Mouse (Mus musculus) forebrain, embryonic 10.5 days (tissue): Measurements from ENCODE around the gene Dnmt1. TPM values are rescaled to one million over a fixed set of nuclear protein-coding genes. Genes with fewer than 3 reads are reported as not detected.

Experiments used
- DNase-seq: peaks from one replicate; pipeline ENCODE4 v3.0.0-alpha.2; 2017; ENCODE audit warnings: low spot score; ENCODE audit errors: extremely low spot score
- H3K27ac ChIP-seq: fragments of 300-500 bp; sonication (generic); 2 replicates; pipeline ENCODE4 v1.5.1; 2016; ENCODE audit warnings: mild to moderate bottlenecking
- H3K27me3 ChIP-seq: fragments of 300-500 bp; sonication (generic); 2 replicates; pipeline ENCODE4 v1.6.1; 2016; ENCODE audit warnings: mild to moderate bottlenecking; ENCODE audit not compliant: poor library complexity, severe bottlenecking
- H3K36me3 ChIP-seq: fragments of 300-500 bp; sonication (generic); replicated peaks from 2 replicates; pipeline ENCODE4 v1.6.1; 2016; ENCODE audit warnings: mild to moderate bottlenecking, moderate library complexity
- H3K4me1 ChIP-seq: fragments of 300-500 bp; sonication (generic); 2 replicates; pipeline ENCODE4 v1.6.1; 2016
- H3K4me3 ChIP-seq: fragments of 300-500 bp; sonication (generic); 2 replicates; pipeline ENCODE4 v1.5.1; 2016; ENCODE audit warnings: mild to moderate bottlenecking, moderate library complexity
- H3K9me3 ChIP-seq: fragments of 300-500 bp; sonication (generic); 2 replicates; pipeline ENCODE4 v1.6.1; 2016; ENCODE audit warnings: mild to moderate bottlenecking, moderate library complexity
- WGBS: fragments of 180-500 bp; shearing (Covaris S2); methylation state at CpG from one replicate; pipeline ENCODE4 v1.1.7; 2016; 5-methylcytosine and 5-hydroxymethylcytosine counted together
- polyA plus RNA-seq: library from polyadenylated mRNA; unstranded; fragments of >200 nt; fragmentation: Nextera tagmentation; extraction: Ambion mirVana; gene quantifications from 2 replicates; pipeline ENCODE4 v1.2.1, GENCODE M21; 2016

The Dnmt1 gene
- polyA plus RNA-seq, 1 experiment from 2014 or later = 171 TPM

- no peak overlapping the region for H3K27ac ChIP-seq
Observed at GRCm38 (mm10) chr9:20950419-20950818, 9.3 kb downstream of the Dnmt1 start.

GRCm38 (mm10) chr9:20946066-20946880, 13.4 kb downstream of the Dnmt1 start:
- H3K4me3 ChIP-seq = no peak overlapping the region
- 87% methylated on average over 16 of the region's 16 CpGs for WGBS
- H3K27ac ChIP-seq = no peak overlapping the region
- H3K4me1 ChIP-seq = peaks cover 43% of the 10 kb centered on the region
- no peaks in the 10 kb centered on the region for H3K9me3 ChIP-seq
- no peak for DNase-seq
- no peaks in the 10 kb centered on the region for H3K27me3 ChIP-seq
- H3K36me3 ChIP-seq = peaks cover 83% of the 10 kb centered on the region

More at GRCm38 (mm10) chr9:20950419-20950818, 9.3 kb downstream of the Dnmt1 start:
- H3K27me3 ChIP-seq = no peaks in the 10 kb centered on the region
- H3K9me3 ChIP-seq = no peaks in the 10 kb centered on the region
- peaks cover 34% of the 10 kb centered on the region for H3K4me1 ChIP-seq
- H3K36me3 ChIP-seq = peaks cover 46% of the 10 kb centered on the region
- H3K4me3 ChIP-seq = peak overlapping the region; percentile 95; the same call in 1 of the 2 replicates
- DNase-seq = no peak

GRCm38 (mm10) chr9:20944697-20945370, 14.9 kb downstream of the Dnmt1 start:
- no peaks in the 10 kb centered on the region for H3K27me3 ChIP-seq
- H3K4me3 ChIP-seq = no peak overlapping the region
- peaks cover 96% of the 10 kb centered on the region for H3K36me3 ChIP-seq
- no peak overlapping the region for H3K27ac ChIP-seq
- WGBS = 70% methylated on average over 4 of the region's 4 CpGs
- H3K4me1 ChIP-seq = peaks cover 32% of the 10 kb centered on the region
- no peak for DNase-seq
- no peaks in the 10 kb centered on the region for H3K9me3 ChIP-seq

- H3K9me3 ChIP-seq = no peaks in the 10 kb centered on the region
- H3K27ac ChIP-seq = 0 out of 2 replicates have a peak overlapping the region, but pooled peaks have one; percentile 40
- DNase-seq = peak; percentile 26
- H3K36me3 ChIP-seq = peaks cover 96% of the 10 kb centered on the region
- H3K4me1 ChIP-seq = peaks cover 29% of the 10 kb centered on the region
- no peaks in the 10 kb centered on the region for H3K27me3 ChIP-seq
- 14% methylated on average over 2 of the region's 2 CpGs for WGBS
- no peak overlapping the region; the same call in 1 of the 2 replicates for H3K4me3 ChIP-seq
Observed at GRCm38 (mm10) chr9:20943911-20944310, 15.8 kb downstream of the Dnmt1 start.

- peaks cover 96% of the 10 kb centered on the region for H3K36me3 ChIP-seq
- no peak overlapping the region for H3K4me3 ChIP-seq
- H3K9me3 ChIP-seq = no peaks in the 10 kb centered on the region
- WGBS = 91% methylated on average over 7 of the region's 7 CpGs
- no peak for DNase-seq
- peaks cover 27% of the 10 kb centered on the region for H3K4me1 ChIP-seq
- H3K27me3 ChIP-seq = no peaks in the 10 kb centered on the region
- H3K27ac ChIP-seq = 0 out of 2 replicates have a peak overlapping the region, but pooled peaks have one; percentile 40
Observed at GRCm38 (mm10) chr9:20943396-20943795, 16.3 kb downstream of the Dnmt1 start.

GRCm38 (mm10) chr9:20923258-20923657, 36.4 kb downstream of the Dnmt1 start:
- H3K4me1 ChIP-seq = no peaks in the 10 kb centered on the region
- peaks cover 99% of the 10 kb centered on the region for H3K36me3 ChIP-seq
- no peaks in the 10 kb centered on the region for H3K27me3 ChIP-seq
- WGBS = 98% methylated on average over 3 of the region's 3 CpGs
- no peak overlapping the region for H3K27ac ChIP-seq
- DNase-seq = no peak
- no peaks in the 10 kb centered on the region for H3K9me3 ChIP-seq
- H3K4me3 ChIP-seq = no peak overlapping the region

GRCm38 (mm10) chr9:20916160-20916559, 43.5 kb downstream of the Dnmt1 start:
- 88% methylated on average over 4 of the region's 4 CpGs for WGBS
- Histone ChIP-seq H3K9me3 (no peaks in the 10 kb centered on the region), H3K27me3 (no peaks in the 10 kb centered on the region), H3K4me1 (no peaks in the 10 kb centered on the region), H3K36me3 (peaks cover 100% of the 10 kb centered on the region), H3K27ac (no peak overlapping the region), H3K4me3 (no peak overlapping the region)
- DNase-seq = no peak

GRCm38 (mm10) chr9:20909948-20910347, 49.7 kb downstream of the Dnmt1 start:
- Histone ChIP-seq H3K4me1 (no peaks in the 10 kb centered on the region), H3K36me3 (peaks cover 100% of the 10 kb centered on the region), H3K9me3 (no peaks in the 10 kb centered on the region), H3K27ac (no peak overlapping the region), H3K27me3 (no peaks in the 10 kb centered on the region), H3K4me3 (no peak overlapping the region)
- 93% methylated on average over 9 of the region's 9 CpGs for WGBS
- no peak for DNase-seq

GRCm38 (mm10) chr9:20902174-20902491, 57.6 kb downstream of the Dnmt1 start:
- H3K27me3 ChIP-seq = no peaks in the 10 kb centered on the region; the same call in 1 of the 2 replicates
- no peak overlapping the region; the same call in 1 of the 2 replicates for H3K4me3 ChIP-seq
- 54% methylated on average over 6 of the region's 6 CpGs for WGBS
- H3K9me3 ChIP-seq = no peaks in the 10 kb centered on the region
- peaks cover 38% of the 10 kb centered on the region for H3K36me3 ChIP-seq
- H3K4me1 ChIP-seq = peaks cover 22% of the 10 kb centered on the region
- no peak for DNase-seq
- no peak overlapping the region for H3K27ac ChIP-seq

- Histone ChIP-seq H3K27me3 (no peaks in the 10 kb centered on the region; the same call in 1 of the 2 replicates), H3K27ac (no peak overlapping the region), H3K9me3 (no peaks in the 10 kb centered on the region), H3K4me1 (peaks cover 27% of the 10 kb centered on the region), H3K36me3 (peaks cover 38% of the 10 kb centered on the region), H3K4me3 (no peak overlapping the region; the same call in 1 of the 2 replicates)
- 23% methylated on average over 13 of the region's 13 CpGs for WGBS
- no peak for DNase-seq
Observed at GRCm38 (mm10) chr9:20901466-20902173, 58.1 kb downstream of the Dnmt1 start.

- no peaks in the 10 kb centered on the region for H3K9me3 ChIP-seq
- 6% methylated on average over 34 of the region's 34 CpGs for WGBS
- peak within 1 kb of the TSS; percentile 93 for H3K27ac ChIP-seq
- H3K27me3 ChIP-seq = no peaks in the 10 kb centered on the region; the same call in 1 of the 2 replicates
- peak within 1 kb of the TSS; percentile 96 for H3K4me3 ChIP-seq
- peaks cover 28% of the 10 kb centered on the region for H3K4me1 ChIP-seq
- peaks cover 38% of the 10 kb centered on the region for H3K36me3 ChIP-seq
- peak; percentile 84 for DNase-seq
Observed at GRCm38 (mm10) chr9:20898511-20899073, 61.1 kb downstream of the Dnmt1 start, which contains the start of gene Eif3g. Eif3g (minus strand) TSS chr9:20898623.

- Histone ChIP-seq H3K9me3 (no peaks in the 10 kb centered on the region), H3K27me3 (no peaks in the 10 kb centered on the region; the same call in 1 of the 2 replicates), H3K27ac (peak overlapping the region; percentile 93), H3K4me1 (peaks cover 28% of the 10 kb centered on the region), H3K4me3 (peak overlapping the region; percentile 96), H3K36me3 (peaks cover 44% of the 10 kb centered on the region)
- 4% methylated on average over 38 of the region's 39 CpGs for WGBS
- DNase-seq = peak; percentile 49
Observed at GRCm38 (mm10) chr9:20897736-20898510, 61.8 kb downstream of the Dnmt1 start.
